Mouse (Mus musculus) brain, embryonic 14.5 days (tissue): Measurements from ENCODE around the gene Srek1.

ENCODE experiments used
- CTCF ChIP-seq: fragments of 200-500 bp; IDR thresholded peaks from 2 replicates; pipeline ENCODE4 v1.5.1; 2012; ENCODE audit warnings: inconsistent platforms, mild to moderate bottlenecking, moderate library complexity, borderline replicate concordance; ENCODE audit not compliant: insufficient read depth, insufficient read length; ENCODE audit errors: extremely low read depth
- POLR2A ChIP-seq: fragments of 200-500 bp; IDR thresholded peaks from 2 replicates; pipeline ENCODE4 v1.6.1; 2012; ENCODE audit warnings: mild to moderate bottlenecking, inconsistent platforms, borderline replicate concordance; ENCODE audit not compliant: poor library complexity, insufficient read depth, insufficient read length, severe bottlenecking; ENCODE audit errors: extremely low read depth

- TF ChIP-seq POLR2A: no peak
- no peak for TF ChIP-seq CTCF
Measured at GRCm38 (mm10) chr13:103697993-103698392, 76.4 kb downstream of the Srek1 start.
